Mouse (Mus musculus) adrenal gland, adult (tissue): ENCODE results near the gene Capns1.

Experiments
- DNase-seq, 2 experiments: peaks; one replicate each; pipeline ENCODE4 v3.0.0; 2022 to 2023; ENCODE audit warnings: low spot score in 1 of 2; ENCODE audit not compliant: inconsistent age in 2 of 2

The Capns1 gene

DNA sequence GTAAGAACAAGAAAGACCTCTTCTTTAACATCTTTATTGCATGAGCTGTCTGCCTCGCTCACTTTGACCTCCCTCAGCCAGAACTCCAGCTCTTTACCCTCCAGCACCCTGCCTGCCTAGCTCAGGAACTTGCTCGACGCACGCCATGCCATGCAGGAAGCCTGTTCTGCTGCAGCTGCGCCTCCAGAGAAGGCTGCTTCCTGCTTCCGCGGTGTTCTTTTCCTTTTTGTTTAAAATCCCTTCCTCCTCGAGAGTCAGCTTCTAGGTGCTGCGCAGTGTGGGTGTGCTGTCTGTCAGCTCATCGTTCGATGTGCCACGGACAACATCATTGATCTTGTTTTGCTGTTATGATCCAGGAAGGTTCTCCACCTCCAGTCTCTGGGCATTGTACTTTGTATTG lies 22.1 kb downstream of the Capns1 start:
- no peak for DNase-seq

DNA sequence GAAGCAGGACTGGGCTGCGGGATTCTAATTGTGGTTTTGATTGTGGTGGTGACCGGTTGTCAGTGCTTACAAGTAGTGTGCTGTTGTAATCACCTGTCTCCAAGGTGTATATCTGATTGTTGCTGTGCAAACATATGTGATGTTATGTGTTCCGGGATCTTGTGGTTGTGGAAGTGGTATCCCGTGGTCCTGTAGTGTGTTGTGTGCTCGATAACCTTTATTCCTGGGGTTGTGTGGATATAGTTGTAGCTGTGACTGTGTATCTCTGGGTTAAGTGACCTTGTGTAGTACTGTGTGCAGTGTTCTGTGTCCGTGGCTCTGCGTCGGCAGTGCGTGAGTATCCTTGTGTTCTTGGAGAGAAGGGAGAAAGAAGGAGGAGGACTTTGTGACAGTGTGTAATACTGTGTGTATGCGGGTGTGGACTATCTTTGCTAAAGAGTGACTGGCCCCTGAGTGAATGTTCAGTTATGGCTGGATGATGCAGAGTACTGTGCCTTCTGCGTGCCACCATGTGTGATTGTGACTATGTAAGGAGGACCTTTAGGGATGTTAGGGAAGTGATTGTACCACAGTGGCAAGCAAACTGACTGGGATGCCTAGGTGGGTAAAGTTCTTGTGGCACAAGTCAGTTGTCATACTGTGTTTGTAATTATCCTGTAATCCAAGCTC lies 28.2 kb downstream of the Capns1 start:
- DNase-seq, result no peak

DNA sequence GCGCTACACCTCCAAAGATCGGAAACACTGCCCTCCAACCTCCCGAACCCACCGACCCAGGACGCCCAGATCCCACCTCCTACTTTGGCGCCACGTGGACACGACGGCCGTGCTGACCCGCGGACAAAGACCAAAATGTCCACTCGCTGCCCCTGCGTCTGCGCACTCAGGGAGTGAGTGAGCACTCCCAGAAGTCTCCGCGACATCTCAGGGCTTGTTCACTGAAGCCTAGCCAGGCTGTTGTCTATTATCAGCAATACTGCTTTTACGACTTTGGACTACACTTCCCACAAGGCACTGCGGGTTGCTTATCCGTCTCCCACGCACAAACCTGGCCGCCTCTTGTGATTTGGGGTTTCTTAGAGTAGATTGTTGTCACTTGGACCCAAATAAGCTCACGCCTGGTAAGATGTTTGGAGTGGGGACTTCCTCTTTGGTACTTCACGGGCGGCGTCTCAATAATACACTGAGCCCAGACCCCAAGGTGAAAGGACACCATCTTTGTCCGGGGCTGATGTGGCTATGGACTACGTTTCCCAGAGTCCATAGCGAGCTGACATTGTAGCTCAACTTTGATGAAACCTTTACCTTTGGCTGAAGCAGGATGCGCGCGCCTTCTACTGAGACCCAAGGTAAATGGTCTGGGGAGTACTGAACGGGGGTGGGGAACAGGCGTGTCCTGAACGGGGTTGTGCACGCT lies 28.9 kb downstream of the Capns1 start, which contains the start of gene Zfp146:
Gene Zfp146 (minus strand): TSS at position 168 of the 700 bp plus-strand sequence.
- peak; percentile 92 to 98 for DNase-seq

DNA sequence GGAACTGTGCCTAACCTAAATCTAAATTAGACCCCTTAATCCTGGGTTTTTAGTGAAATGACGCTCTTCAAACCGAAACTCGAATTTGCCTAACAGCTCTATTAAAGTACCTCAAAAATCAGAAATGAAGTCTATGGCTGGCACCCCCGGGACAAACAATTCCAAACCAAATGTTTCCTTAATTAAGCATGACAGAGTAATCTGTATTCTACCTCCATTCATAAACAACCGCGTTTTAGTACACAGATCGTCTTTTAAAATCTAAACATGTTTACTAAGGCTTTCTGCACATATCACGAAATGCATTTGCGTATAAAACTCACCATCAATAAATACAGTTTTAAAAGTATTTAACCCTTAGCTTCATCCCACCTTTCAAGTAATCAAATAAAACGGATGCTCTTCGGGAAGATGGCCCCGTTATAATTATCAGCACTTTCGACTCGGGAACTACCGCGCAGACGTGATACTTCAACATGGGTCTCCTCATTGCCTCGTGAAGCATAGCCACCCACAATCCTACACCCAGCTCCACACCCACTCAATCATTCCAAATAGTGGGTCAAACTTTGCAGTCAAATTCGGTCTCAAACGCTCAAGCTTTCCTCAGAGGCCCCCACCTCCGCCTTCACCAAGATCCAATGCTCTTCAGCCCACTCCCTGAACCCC lies 29.6 kb downstream of the Capns1 start:
- no peak for DNase-seq

DNA sequence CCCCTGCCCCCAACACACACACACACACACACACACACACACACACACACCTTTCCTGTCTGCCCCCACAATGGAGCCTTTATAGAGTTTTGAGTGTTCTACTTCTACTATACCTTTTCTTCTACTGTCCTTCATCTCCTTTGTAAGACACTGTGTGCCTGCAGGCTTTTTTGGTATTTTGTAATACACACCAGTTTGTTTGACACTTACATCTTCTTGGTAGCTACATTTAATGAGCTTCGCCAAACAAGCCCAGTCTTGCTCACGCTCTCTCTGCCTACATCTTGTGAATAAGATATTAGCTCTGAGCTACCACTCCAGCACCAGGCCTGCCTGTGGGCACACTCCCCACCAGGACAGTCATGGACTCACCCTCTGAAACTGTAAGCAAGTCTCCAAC lies 33.9 kb downstream of the Capns1 start:
- no peak for DNase-seq

DNA sequence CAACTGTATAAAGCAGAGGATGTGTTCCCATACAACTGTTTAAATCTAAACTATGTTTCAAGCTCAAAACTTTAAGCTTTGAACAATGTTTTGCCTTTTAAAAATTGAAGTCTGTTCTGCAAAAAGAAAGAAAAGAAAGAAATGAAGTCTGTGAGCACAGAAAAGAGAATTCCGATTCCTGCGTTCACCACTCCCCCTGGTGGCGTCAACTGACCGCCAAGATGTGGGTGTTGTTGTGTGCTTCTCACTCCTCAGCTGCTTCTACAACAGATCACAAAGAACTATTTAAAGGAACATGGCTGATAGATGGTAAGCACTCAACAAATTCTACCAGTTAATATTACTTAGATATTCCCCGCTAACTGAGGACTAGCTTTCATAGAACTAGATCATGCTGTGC lies 35.5 kb downstream of the Capns1 start:
- DNase-seq, result no peak

DNA sequence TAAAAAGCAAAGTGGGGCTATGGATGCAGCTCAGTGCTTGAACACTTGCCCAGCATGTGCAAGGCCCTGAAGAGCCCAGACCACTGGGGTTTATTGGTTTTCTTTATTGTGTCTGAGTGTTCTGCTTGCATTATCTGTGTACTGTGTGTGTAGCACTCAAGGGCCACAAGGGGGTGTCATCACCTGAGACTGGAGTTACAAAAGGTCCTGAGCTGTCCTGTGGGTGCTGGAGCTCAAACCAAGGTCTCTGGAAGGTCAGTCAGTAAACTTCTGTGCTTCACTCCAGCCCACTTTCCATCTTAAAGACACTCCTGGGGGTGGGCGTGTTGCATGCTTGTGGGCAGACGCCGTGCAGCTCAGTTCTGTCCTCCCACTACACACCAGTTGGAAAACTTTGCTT lies 43.1 kb downstream of the Capns1 start:
- no peak for DNase-seq

DNA sequence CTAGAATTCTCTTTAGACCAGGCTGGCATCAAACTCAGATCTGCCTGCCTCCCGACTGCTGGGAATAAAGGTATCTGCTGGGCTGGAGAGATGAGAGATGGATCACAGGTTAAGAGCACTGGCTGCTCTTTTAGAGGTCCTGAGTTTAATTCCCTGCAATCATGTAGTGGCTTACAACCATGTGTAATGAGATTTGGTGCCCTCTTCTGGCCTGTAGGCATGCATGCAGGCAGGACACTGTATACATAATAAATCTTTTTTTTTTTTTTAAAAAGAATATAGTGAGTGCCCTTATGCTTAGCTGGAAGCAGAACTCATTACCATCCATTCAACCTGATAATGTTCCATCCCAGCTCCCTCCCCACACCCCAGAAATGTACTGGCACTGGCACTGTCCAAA lies 44.6 kb downstream of the Capns1 start:
- no peak for DNase-seq

DNA sequence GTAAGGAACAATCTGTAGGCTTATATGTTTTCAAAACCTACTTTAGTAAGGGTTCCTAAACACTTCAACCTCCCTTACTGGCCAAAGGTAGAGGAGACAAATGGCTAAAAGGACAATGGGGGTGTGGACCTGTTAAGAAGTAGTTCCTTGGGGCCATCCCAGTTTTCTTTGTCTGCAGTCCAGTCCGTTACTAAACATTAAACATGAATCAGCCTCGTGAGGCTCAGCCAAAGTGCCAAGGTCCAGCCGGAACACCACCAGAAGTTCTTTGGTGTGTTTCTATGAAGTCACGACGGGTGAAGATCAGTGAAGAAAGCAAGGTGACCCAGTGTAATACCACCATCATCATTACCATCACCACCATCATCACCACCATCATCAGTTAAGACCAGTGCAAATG lies 51.6 kb downstream of the Capns1 start:
- DNase-seq, result no peak

DNA sequence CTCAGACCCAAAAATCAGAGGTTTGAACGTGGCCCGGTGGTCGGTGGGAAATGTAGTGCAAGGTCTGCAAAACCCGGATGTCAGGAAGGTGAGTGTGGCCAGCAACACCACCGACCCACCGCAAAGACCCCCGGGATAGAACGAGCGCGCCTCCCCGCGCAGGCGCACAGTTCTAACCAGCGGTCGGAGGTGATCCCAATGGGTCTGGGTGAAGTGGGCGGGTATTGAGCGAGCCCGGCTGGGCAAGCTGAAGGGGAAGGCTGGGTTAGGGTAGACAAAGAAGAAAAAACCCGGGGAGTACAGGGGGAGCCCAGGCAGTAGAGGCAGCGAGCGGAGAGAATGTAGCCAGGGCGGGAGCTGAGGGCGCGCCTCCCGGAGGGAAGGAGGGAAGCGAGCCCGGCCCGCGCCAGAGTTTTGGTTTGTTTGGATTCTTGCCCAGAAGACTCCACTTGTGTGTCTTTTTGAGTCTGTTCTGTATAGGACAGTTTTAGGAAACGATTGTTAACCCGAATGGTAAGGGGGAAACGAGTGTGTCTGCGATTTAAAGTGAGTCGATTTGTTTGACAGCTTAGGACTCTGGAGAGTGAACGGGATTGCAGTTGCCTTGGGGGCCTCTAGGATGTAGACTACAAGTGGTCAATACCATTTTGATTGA lies 54.9 kb downstream of the Capns1 start:
- DNase-seq, result peak; percentile 57 to 70

DNA sequence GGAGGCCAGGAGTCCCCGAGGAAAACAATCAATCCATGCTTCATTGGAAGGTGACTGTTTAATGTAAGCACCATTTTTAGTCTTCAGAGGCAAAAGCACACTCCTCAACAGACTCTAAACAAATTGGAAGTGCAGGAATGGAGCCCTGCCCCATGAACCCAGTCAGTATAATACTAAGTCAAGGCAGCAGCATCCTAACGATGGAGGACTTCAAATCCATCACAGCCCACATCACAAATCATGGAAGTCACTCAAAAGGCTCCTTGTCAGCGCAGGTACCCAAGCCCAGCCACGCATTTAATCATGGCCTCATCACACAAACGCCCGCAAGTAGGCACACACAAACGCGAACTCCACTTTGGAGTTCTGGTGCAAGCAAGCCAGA lies 55.4 kb downstream of the Capns1 start:
- DNase-seq, result no peak
